Mouse (Mus musculus) bone marrow macrophage, adult 2 months (primary cell): ENCODE measurements at regions not wholly inside any gene's neighbourhood (a gene's known extent, or its start where the extent isn't known, plus 50 kb on each side); places are given as distances from the start of the nearest gene placed in this dataset.

Source experiments
- CTCF ChIP-seq: IDR thresholded peaks from 2 replicates; pipeline ENCODE4 v1.5.1; 2012; ENCODE audit warnings: low read depth, mild to moderate bottlenecking, low read length, moderate library complexity
- POLR2A ChIP-seq: IDR thresholded peaks from 2 replicates; pipeline ENCODE4 v1.6.1; 2012; ENCODE audit warnings: mild to moderate bottlenecking, low read depth, low read length, borderline replicate concordance

DNA sequence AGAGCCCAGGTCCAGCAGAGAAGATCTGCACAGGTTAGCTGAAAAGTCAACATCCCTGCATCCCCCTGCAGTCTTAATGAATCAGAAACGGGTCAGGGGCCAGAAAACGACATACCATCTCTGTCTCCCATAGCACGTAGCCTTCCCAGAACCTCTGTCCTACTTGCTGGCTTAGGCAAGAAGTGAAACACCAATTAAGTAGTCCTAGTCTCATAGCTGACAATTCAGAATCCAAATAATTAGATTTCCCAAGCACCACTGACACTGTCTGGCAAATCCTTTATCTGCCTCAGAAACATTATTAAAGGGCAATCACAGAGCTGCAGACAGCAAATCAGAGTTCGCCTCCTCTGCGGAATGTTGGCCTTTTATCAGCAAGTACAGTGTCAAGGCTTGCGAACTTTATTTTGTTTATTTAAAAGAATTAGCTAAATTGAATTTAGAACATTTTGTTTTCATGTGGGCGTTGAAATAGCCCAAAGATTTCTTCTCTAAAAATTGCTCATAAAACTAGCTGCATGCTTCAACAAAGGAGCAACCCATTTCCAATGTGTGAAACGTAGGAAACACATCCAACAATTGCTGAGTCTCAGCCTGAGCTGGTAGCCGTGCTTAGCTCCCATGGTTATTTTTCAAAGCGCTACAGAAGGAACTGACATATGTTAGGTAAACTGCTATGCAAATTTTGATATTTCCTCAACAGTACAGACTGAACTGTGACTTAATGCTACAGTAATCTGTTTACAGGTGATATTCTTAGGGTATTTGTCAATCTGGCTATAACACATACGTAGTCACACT, 411.2 kb downstream of the Ipo11 start:
- TF ChIP-seq POLR2A (no peak), CTCF (no peak)
